Mouse (Mus musculus): ENCODE results near the gene Krt33b.

The Krt33b gene

GRCm38 (mm10) chr11:99993620-99994383, 35.9 kb downstream of the Krt33b start, which contains the start of gene Krtap17-1:
TSS of gene Krtap17-1 (minus strand) at chr11:99993994.
- DNase-seq (ENCODE audit: low spot score), result no peak

- DNase-seq (ENCODE audit: low spot score), result no peak
Observed at GRCm38 (mm10) chr11:99990571-99990970, 39.1 kb downstream of the Krt33b start.

- DNase-seq (ENCODE audit: low spot score), result no peak
Observed at GRCm38 (mm10) chr11:99989881-99990405, 39.7 kb downstream of the Krt33b start.

GRCm38 (mm10) chr11:99988530-99988929, 41.1 kb downstream of the Krt33b start:
- DNase-seq (ENCODE audit: low spot score), result no peak

GRCm38 (mm10) chr11:99986180-99986647, 43.5 kb downstream of the Krt33b start, which contains the start of gene Krtap16-1:
TSS of gene Krtap16-1 (minus strand) at chr11:99986597.
- DNase-seq (ENCODE audit: low spot score), result no peak

GRCm38 (mm10) chr11:99985291-99986092, 44.2 kb downstream of the Krt33b start:
- no peak for DNase-seq (ENCODE audit: low spot score)

- no peak for DNase-seq (ENCODE audit: low spot score)
Observed at GRCm38 (mm10) chr11:99983442-99983841, 46.2 kb downstream of the Krt33b start.

GRCm38 (mm10) chr11:99982731-99983130, 46.9 kb downstream of the Krt33b start:
- no peak for DNase-seq (ENCODE audit: low spot score)

- DNase-seq (ENCODE audit: low spot score), result no peak
Observed at GRCm38 (mm10) chr11:99978953-99979352, 50.7 kb downstream of the Krt33b start, which contains the start of gene Krtap29-1. TSS of gene Krtap29-1 (minus strand) at chr11:99979053.
